Mouse (Mus musculus) midbrain, embryonic 14.5 days (tissue): ENCODE results near the gene Alcam. TPM values are rescaled to one million over a fixed set of nuclear protein-coding genes. Genes with fewer than 3 reads are reported as not detected.

Experiments used
- ATAC-seq: fragments of 200-750 bp; cut with Nextera tagmentation; 2 replicates; pipeline ENCODE4 v1.8.0; 2017; ENCODE audit warnings: moderate number of reproducible peaks, moderate library complexity; ENCODE audit not compliant: low FRiP score, low TSS enrichment
- DNase-seq: peaks from one replicate; pipeline ENCODE4 v3.0.0-alpha.2; 2015
- H3K27ac ChIP-seq: fragments of 300-500 bp; sonication (generic); replicated peaks from 2 replicates; pipeline ENCODE4 v1.5.1; 2014; ENCODE audit warnings: mild to moderate bottlenecking, low read depth, low read length, moderate library complexity
- H3K27me3 ChIP-seq: fragments of 300-500 bp; sonication (generic); 2 replicates; pipeline ENCODE4 v1.6.1; 2014; ENCODE audit warnings: low read length, control low read depth, mixed read lengths; ENCODE audit not compliant: control insufficient read depth, insufficient read depth
- H3K36me3 ChIP-seq: fragments of 300-500 bp; sonication (generic); 2 replicates; pipeline ENCODE4 v1.6.1; 2014; ENCODE audit warnings: low read length, control low read depth; ENCODE audit not compliant: control insufficient read depth, insufficient read depth
- H3K4me1 ChIP-seq: fragments of 300-500 bp; sonication (generic); 2 replicates; pipeline ENCODE4 v1.6.1; 2014; ENCODE audit warnings: mild to moderate bottlenecking, antibody characterized with exemption, low read length, control low read depth; ENCODE audit not compliant: control insufficient read depth, insufficient read depth
- H3K4me2 ChIP-seq: fragments of 300-500 bp; sonication (generic); 2 replicates; pipeline ENCODE4 v1.6.1; 2014; ENCODE audit warnings: mild to moderate bottlenecking, low read length, moderate library complexity
- H3K4me3 ChIP-seq: fragments of 300-500 bp; sonication (generic); replicated peaks from 2 replicates; pipeline ENCODE4 v1.5.1; 2014; ENCODE audit warnings: low read depth, low read length
- H3K9ac ChIP-seq: fragments of 300-500 bp; sonication (generic); replicated peaks from 2 replicates; pipeline ENCODE4 v1.6.1; 2014; ENCODE audit warnings: mild to moderate bottlenecking, low read length, moderate library complexity
- H3K9me3 ChIP-seq: fragments of 300-500 bp; sonication (generic); 2 replicates; pipeline ENCODE4 v1.6.1; 2016; ENCODE audit warnings: low read length, control low read depth, mixed read lengths; ENCODE audit not compliant: control insufficient read depth
- WGBS: fragments of 180-500 bp; shearing (Covaris S2); extraction: QIAGEN DNeasy Blood & Tissue Kit; methylation state at CpG from one replicate; pipeline ENCODE4 v1.1.7; 2014; 5-methylcytosine and 5-hydroxymethylcytosine counted together
- polyA plus RNA-seq: library from polyadenylated mRNA; unstranded; fragments of >200 nt; fragmentation: Nextera tagmentation; extraction: Ambion mirVana; gene quantifications from 2 replicates; pipeline ENCODE4 v1.2.1, GENCODE M21; 2014

Alcam gene
- polyA plus RNA-seq, 1 experiment from 2014 or later, result 46.0 TPM

GRCm38 (mm10) chr16:52405272-52405671, 48.6 kb downstream of the Alcam start:
- no peak for ATAC-seq
- no peak overlapping the region for H3K4me2 ChIP-seq
- no peak overlapping the region for H3K4me3 ChIP-seq
- 79% methylated on average over 2 of the region's 2 CpGs for WGBS
- no peak for DNase-seq
- no peaks in the 10 kb centered on the region for H3K36me3 ChIP-seq
- H3K9ac ChIP-seq, result no peak overlapping the region
- H3K9me3 ChIP-seq, result no peaks in the 10 kb centered on the region
- H3K4me1 ChIP-seq, result no peaks in the 10 kb centered on the region
- no peaks in the 10 kb centered on the region for H3K27me3 ChIP-seq
- no peak overlapping the region for H3K27ac ChIP-seq

DNA sequence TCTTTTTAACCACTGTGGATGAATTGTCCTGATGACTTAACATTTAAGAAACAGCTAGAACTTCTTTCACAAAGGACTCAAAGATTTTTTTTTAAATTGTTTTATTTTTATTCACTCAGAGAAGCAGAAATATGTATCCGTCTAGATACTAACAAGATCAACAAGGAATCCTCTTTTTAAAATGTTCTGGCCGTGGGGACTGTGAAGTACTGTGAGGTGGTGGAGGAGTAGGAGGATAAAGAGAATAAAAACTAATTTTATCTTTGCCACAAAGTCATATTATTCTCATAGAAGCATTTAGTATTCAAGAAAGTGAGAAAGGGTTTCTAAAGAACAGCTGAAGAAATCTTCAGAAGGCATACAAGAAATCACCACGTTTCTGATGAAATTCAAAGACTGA, 54.8 kb downstream of the Alcam start:
- DNase-seq (no peak), ATAC-seq (no peak)
- no peak overlapping the region for H3K4me2 ChIP-seq
- H3K9me3 ChIP-seq, result no peaks in the 10 kb centered on the region
- H3K27ac ChIP-seq, result no peak overlapping the region
- H3K4me1 ChIP-seq, result no peaks in the 10 kb centered on the region
- no peaks in the 10 kb centered on the region for H3K36me3 ChIP-seq
- H3K9ac ChIP-seq, result no peak overlapping the region
- no peak overlapping the region for H3K4me3 ChIP-seq
- no peaks in the 10 kb centered on the region for H3K27me3 ChIP-seq
- WGBS, result 86% methylated on average over 3 of the region's 3 CpGs

- DNase-seq (no peak), ATAC-seq (no peak)
- WGBS, result 56% methylated on average over 5 of the region's 5 CpGs
Observed at GRCm38 (mm10) chr16:52386781-52387300, 67.0 kb downstream of the Alcam start.

GRCm38 (mm10) chr16:52383456-52384185, 70.3 kb downstream of the Alcam start:
- H3K4me2 ChIP-seq, result peak overlapping the region; percentile 11; the same call in 1 of the 2 replicates
- no peak overlapping the region for H3K4me3 ChIP-seq
- no peak overlapping the region for H3K27ac ChIP-seq
- DNase-seq, result peak; percentile 31
- peak; percentile 46; the same call in 1 of the 2 replicates for ATAC-seq
- no peak overlapping the region for H3K9ac ChIP-seq
- H3K27me3 ChIP-seq, result no peaks in the 10 kb centered on the region
- no peaks in the 10 kb centered on the region for H3K9me3 ChIP-seq
- no peaks in the 10 kb centered on the region for H3K4me1 ChIP-seq
- 51% methylated on average over 13 of the region's 13 CpGs for WGBS
- no peaks in the 10 kb centered on the region for H3K36me3 ChIP-seq

More at GRCm38 (mm10) chr16:52386781-52387300, 67.0 kb downstream of the Alcam start:
- Histone ChIP-seq H3K27ac (no peak overlapping the region), H3K9ac (no peak overlapping the region), H3K36me3 (no peaks in the 10 kb centered on the region), H3K27me3 (no peaks in the 10 kb centered on the region), H3K9me3 (no peaks in the 10 kb centered on the region), H3K4me1 (no peaks in the 10 kb centered on the region), H3K4me3 (no peak overlapping the region), H3K4me2 (no peak overlapping the region)

- no peaks in the 10 kb centered on the region for H3K9me3 ChIP-seq
- no peak overlapping the region for H3K4me3 ChIP-seq
- DNase-seq, result no peak
- 83% methylated on average over 7 of the region's 7 CpGs for WGBS
- H3K4me2 ChIP-seq, result no peak overlapping the region
- no peak for ATAC-seq
- H3K36me3 ChIP-seq, result no peaks in the 10 kb centered on the region
- H3K27me3 ChIP-seq, result no peaks in the 10 kb centered on the region
- no peak overlapping the region for H3K9ac ChIP-seq
- H3K4me1 ChIP-seq, result no peaks in the 10 kb centered on the region
- H3K27ac ChIP-seq, result no peak overlapping the region
Observed at GRCm38 (mm10) chr16:52378811-52379597, 74.9 kb downstream of the Alcam start.

DNA sequence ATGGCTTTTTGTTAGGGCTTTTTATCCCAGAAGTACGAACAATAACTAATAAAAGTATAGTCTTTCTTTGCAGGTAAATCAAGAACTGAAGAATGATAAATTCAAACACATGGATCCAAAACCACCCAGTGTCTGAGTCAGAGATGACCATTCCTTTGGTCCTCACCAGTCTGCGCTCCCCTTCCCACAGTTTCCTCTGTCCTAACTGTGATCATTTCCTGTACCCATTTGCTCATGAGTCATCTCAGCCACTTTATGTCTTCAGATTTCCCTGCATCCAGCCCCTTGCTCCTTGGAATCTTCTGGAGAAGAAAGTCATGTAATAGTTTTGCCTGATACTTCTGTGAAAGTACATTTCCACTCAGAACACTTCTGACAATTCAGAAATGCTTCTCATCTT, 77.0 kb downstream of the Alcam start:
- WGBS, result 95% methylated on average over 2 of the region's 2 CpGs
- DNase-seq, result no peak
- Histone ChIP-seq H3K9ac (no peak overlapping the region), H3K9me3 (no peaks in the 10 kb centered on the region), H3K4me2 (no peak overlapping the region), H3K4me3 (no peak overlapping the region), H3K27ac (no peak overlapping the region), H3K4me1 (no peaks in the 10 kb centered on the region), H3K27me3 (no peaks in the 10 kb centered on the region), H3K36me3 (no peaks in the 10 kb centered on the region)
- no peak for ATAC-seq

DNA sequence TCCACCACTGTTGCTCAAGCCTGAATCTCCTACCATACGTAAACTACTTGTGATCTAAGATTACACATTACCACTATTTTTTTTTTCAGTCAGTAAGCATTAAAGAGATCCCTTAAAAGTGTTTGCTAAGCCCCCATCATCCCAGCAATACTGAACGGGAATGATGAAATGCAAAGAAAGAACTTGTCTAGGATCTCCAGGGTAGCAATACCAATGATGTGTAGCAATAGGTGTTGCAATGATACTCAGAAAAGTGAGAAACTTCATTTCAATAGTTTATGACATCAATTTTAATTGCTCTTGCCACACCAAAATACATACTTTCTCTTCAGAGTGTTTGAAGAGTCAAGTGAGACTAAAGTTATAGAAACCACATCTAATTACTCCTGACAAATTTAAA, 81.9 kb downstream of the Alcam start:
- no peak overlapping the region for H3K4me3 ChIP-seq
- DNase-seq (no peak), ATAC-seq (no peak)
- no peaks in the 10 kb centered on the region for H3K27me3 ChIP-seq
- H3K27ac ChIP-seq, result no peak overlapping the region
- H3K4me1 ChIP-seq, result no peaks in the 10 kb centered on the region
- no peaks in the 10 kb centered on the region for H3K9me3 ChIP-seq
- no peaks in the 10 kb centered on the region for H3K36me3 ChIP-seq
- no peak overlapping the region for H3K9ac ChIP-seq
- 83% methylated on average over 2 of the region's 2 CpGs for WGBS
- H3K4me2 ChIP-seq, result no peak overlapping the region

GRCm38 (mm10) chr16:52368521-52368920, 85.4 kb downstream of the Alcam start:
- no peaks in the 10 kb centered on the region for H3K9me3 ChIP-seq
- H3K4me3 ChIP-seq, result no peak overlapping the region
- DNase-seq (no peak), ATAC-seq (no peak)
- no peak overlapping the region for H3K4me2 ChIP-seq
- no peak overlapping the region for H3K9ac ChIP-seq
- H3K27ac ChIP-seq, result no peak overlapping the region
- no peaks in the 10 kb centered on the region for H3K36me3 ChIP-seq
- 96% methylated on average over 5 of the region's 5 CpGs for WGBS
- H3K27me3 ChIP-seq, result no peaks in the 10 kb centered on the region
- no peaks in the 10 kb centered on the region for H3K4me1 ChIP-seq
